Mouse (Mus musculus) ES-E14 (cell line): ENCODE results near the gene Tsfm. TPM values are rescaled to one million over a fixed set of nuclear protein-coding genes. Genes with fewer than 3 reads are reported as not detected.
A peak's percentile ranks its signal among the peaks of the same experiment; 100 is the strongest.

ENCODE experiments used
- DNase-seq: peaks from one replicate; pipeline ENCODE4 v3.0.0-alpha.2; 2013; ENCODE audit warnings: low read depth, low spot score
- H3K27ac ChIP-seq: 2 replicates; pipeline ENCODE4 v1.5.1; 2012; ENCODE audit warnings: low read depth, mild to moderate bottlenecking, low read length, moderate library complexity, mixed read lengths; ENCODE audit not compliant: poor library complexity, insufficient read depth, severe bottlenecking
- H3K36me3 ChIP-seq: 2 replicates; pipeline ENCODE4 v1.6.1; 2012; ENCODE audit warnings: mild to moderate bottlenecking, low read length, moderate library complexity, mixed read lengths; ENCODE audit not compliant: control insufficient read depth, poor library complexity, insufficient read depth, severe bottlenecking
- H3K4me1 ChIP-seq, 2 experiments: fragments of 150-350 bp in 1 of 2; sonication (generic) in 1 of 2; 2 replicates each; pipeline ENCODE4 v1.6.1; 2012; ENCODE audit warnings: low read length in 2 of 2, mild to moderate bottlenecking in 1 of 2, mixed read lengths in 1 of 2; ENCODE audit not compliant: control insufficient read depth in 2 of 2, insufficient read depth in 2 of 2, poor library complexity in 1 of 2
- H3K4me3 ChIP-seq, 2 experiments: fragments of 150-350 bp in 1 of 2; sonication (generic) in 1 of 2; 2 replicates each; pipeline ENCODE4 v1.5.1; 2012; ENCODE audit warnings: low read length in 2 of 2, low read depth in 1 of 2, mild to moderate bottlenecking in 1 of 2, mixed read lengths in 1 of 2; ENCODE audit not compliant: insufficient read depth in 1 of 2, poor library complexity in 1 of 2, severe bottlenecking in 1 of 2
- H3K9ac ChIP-seq: 2 replicates; pipeline ENCODE4 v1.6.1; 2012; ENCODE audit warnings: low read depth, mild to moderate bottlenecking, low read length, mixed read lengths; ENCODE audit not compliant: poor library complexity, insufficient read depth, severe bottlenecking
- H3K9me3 ChIP-seq: fragments of 150-350 bp; sonication (generic); 2 replicates; pipeline ENCODE4 v1.6.1; 2012; ENCODE audit warnings: low read depth, mild to moderate bottlenecking, low read length; ENCODE audit not compliant: control insufficient read depth, insufficient read depth
- CHD2 ChIP-seq: IDR thresholded peaks from 2 replicates; pipeline ENCODE4 v1.6.1; 2014; ENCODE audit warnings: mild to moderate bottlenecking, low read depth, low read length, inconsistent platforms
- HCFC1 ChIP-seq: IDR thresholded peaks from 2 replicates; pipeline ENCODE4 v1.6.1; 2012; ENCODE audit warnings: low read length, inconsistent platforms, borderline replicate concordance; ENCODE audit not compliant: insufficient read depth
- MAFK ChIP-seq: IDR thresholded peaks from 2 replicates; pipeline ENCODE4 v1.6.1; 2014; ENCODE audit warnings: mild to moderate bottlenecking, low read depth, low read length, inconsistent platforms; ENCODE audit not compliant: insufficient read depth
- ZC3H11A ChIP-seq: IDR thresholded peaks from 2 replicates; pipeline ENCODE4 v1.6.1; 2012; ENCODE audit warnings: low read depth, mild to moderate bottlenecking, inconsistent platforms, low read length, borderline replicate concordance
- ZNF384 ChIP-seq: IDR thresholded peaks from 2 replicates; pipeline ENCODE4 v1.6.1; 2012; ENCODE audit warnings: low read depth, low read length, inconsistent platforms
- in situ Hi-C, 2 experiments: fragments of 600-800 bp; cut with MboI; formaldehyde crosslinking; loops; one replicate each; pipeline ENCODE4 v1.15.1; 2025; ENCODE audit warnings: low sequenced_read_pairs in 2 of 2, inconsistent platforms in 1 of 2; ENCODE audit not compliant: unreplicated experiment in 2 of 2
- total RNA-seq: library from RNA; depleted of rRNA; stranded (reverse); fragments of 300-350 nt; gene quantifications from 2 replicates; pipeline ENCODE4 v1.2.3, GENCODE M21; 2012

Tsfm gene
- total RNA-seq, 1 experiment, result 60.9 TPM

DNA sequence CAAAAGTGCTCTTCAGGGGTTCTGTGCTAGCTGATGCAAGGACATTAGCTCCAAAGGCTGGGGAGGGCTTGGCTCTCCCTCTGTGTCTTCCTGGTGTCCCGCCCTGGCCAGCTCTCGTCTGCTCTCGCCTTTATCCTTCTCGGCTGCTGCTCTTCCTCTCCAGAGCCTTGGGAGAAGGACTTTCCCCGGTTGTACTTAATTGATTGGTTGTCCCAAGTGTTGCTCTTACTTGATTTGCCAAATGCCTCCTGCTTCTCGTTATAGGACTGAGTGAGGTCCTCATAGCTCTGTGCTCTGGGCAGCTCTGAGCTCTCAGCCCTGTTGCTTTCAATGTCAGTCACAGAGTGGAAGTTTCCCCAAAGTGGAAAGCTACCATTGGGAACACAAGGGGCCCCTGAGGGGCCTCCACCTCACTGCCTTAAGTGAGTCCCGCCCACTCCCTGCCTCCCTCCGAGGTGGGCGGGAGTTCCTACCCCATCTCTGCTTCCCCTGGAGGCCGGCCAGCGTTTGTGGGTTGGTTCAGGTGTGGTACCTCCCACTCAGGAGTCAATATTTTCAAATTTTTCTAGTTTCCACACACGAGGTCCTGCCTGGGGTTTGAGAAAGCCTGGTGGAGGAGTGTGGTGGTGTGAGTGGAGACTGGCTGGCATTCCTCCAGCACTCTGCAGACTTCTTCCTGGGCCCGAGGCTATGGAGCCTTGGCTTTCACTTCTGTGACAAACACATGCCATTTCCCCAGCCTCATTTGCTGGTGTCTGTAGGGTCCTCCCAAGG, 33.1 kb downstream of the Tsfm start:
- TF ChIP-seq ZC3H11A (no peak), HCFC1 (no peak), MAFK (no peak), CHD2 (no peak), ZNF384 (no peak)
- Histone ChIP-seq H3K36me3 (peaks cover 40% of the 10 kb centered on the region), H3K4me1 (peaks cover 0 to 2% of the 10 kb centered on the region in 2 experiments; a peak in 1 of 4 replicates), H3K9me3 (no peaks in the 10 kb centered on the region), H3K4me3 (no peak overlapping the region), H3K9ac (no peak overlapping the region), H3K27ac (no peak overlapping the region)
- in situ Hi-C loops, result loop anchor here in 1 of 2 experiments (10.0 kb wide), 1 partner anchor 83 kb away; no protein-coding TSS in a partner anchor
- DNase-seq, result no peak

- H3K9ac ChIP-seq, result no peak overlapping the region
- in situ Hi-C loops, result loop anchor here (5.0 to 10.0 kb wide), 2 partner anchors 76 to 79 kb away; no protein-coding TSS in a partner anchor
- DNase-seq, result no peak
- H3K4me3 ChIP-seq, result no peak overlapping the region
- H3K36me3 ChIP-seq, result peaks cover 53% of the 10 kb centered on the region
- TF ChIP-seq MAFK (no peak), ZNF384 (no peak), ZC3H11A (no peak), CHD2 (no peak), HCFC1 (no peak)
- H3K4me1 ChIP-seq, result peaks cover 0 to 11% of the 10 kb centered on the region in 2 experiments; a peak in 2 of 4 replicates
- H3K9me3 ChIP-seq, result no peaks in the 10 kb centered on the region
- H3K27ac ChIP-seq, result no peak overlapping the region
Measured at GRCm38 (mm10) chr10:126993621-126994020, 37.0 kb downstream of the Tsfm start.

DNA sequence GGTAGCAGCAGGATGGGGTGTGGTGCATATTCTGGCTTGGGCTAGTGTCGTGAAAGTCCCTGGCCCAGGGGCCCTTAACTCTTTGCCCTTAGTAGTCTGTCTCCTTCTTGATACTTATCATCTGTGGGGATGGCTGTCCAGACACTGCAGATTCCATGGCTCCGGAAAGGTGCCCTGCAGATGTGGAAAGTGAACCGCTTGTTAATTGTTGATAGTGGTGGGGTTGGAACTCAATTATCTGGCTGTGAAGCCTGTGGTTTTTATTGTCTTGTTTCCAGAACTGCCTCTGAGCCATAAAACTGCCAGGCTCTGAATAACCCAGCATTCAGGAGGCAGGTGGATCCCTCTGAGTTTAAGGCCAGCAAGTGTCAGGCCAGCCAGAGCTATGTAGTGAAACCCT, 39.0 kb downstream of the Tsfm start:
- H3K4me3 ChIP-seq, result no peak overlapping the region
- H3K27ac ChIP-seq, result no peak overlapping the region
- H3K4me1 ChIP-seq, result peaks cover 6 to 25% of the 10 kb centered on the region in 2 experiments
- H3K36me3 ChIP-seq, result peaks cover 38% of the 10 kb centered on the region
- H3K9ac ChIP-seq, result no peak overlapping the region
- DNase-seq, result no peak
- no peaks in the 10 kb centered on the region for H3K9me3 ChIP-seq
- TF ChIP-seq ZC3H11A (no peak), ZNF384 (no peak), HCFC1 (no peak), CHD2 (no peak), MAFK (no peak)
- in situ Hi-C loops, result loop anchor here (5.0 to 10.0 kb wide), 2 partner anchors 74 to 77 kb away; no protein-coding TSS in a partner anchor

GRCm38 (mm10) chr10:126990313-126991056, 40.2 kb downstream of the Tsfm start:
- in situ Hi-C loops, result loop anchor here (5.0 to 10.0 kb wide), 2 partner anchors 73 to 76 kb away; no protein-coding TSS in a partner anchor
- H3K27ac ChIP-seq, result 0 out of 2 replicates have a peak overlapping the region, but pooled peaks have one; percentile 9
- peak; percentile 87 for DNase-seq
- no peaks in the 10 kb centered on the region for H3K9me3 ChIP-seq
- peak overlapping the region; percentile 7; the same call in 1 of the 2 replicates for H3K9ac ChIP-seq
- peaks cover 36% of the 10 kb centered on the region for H3K36me3 ChIP-seq
- H3K4me3 ChIP-seq, result no peak overlapping the region
- TF ChIP-seq ZC3H11A, result peak; percentile 93
- no peak for TF ChIP-seq MAFK
- H3K4me1 ChIP-seq, result peaks cover 6 to 33% of the 10 kb centered on the region in 2 experiments
